Mouse (Mus musculus): ENCODE data around the gene Sipa1l1.

The Sipa1l1 gene

DNA sequence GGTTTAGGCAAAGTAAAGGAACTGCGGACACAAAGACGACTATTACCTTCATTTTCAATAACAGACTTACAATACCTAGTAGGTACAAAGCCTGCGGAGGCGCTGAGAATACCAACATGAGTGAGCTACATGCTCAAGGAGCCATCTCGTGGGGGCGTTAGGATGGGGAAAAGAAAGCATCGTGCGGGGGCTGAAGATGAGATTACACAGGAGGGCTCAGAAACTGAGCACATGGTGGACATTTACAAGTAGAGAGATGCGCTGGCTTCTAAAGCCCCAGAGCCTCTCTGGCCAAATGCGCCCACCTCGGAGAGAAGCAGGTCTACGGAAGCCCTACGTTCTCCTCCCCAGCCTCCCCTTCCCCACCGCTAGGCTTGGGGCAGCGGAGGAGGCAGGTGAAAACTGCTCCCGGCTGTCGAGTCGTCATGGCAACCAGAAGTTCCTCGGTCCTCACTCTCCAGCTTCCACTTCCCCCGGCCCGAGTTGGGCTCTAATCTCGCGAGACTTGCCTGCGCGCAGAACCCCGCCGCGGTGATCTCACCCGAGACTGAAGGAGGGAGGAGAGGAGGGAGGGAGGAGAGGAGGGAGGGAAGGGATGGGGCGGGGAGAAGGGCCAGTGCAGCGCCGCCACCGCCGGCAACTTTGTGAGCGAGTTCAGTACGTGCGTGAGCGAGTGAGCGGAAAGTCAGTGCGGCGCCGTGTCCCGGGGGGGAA is at the start of gene Sipa1l1:
TSS of gene Sipa1l1 (plus strand) at position 501 of the 714 bp plus-strand sequence.
- in situ Hi-C loops (cut with MboI; ENCODE audit: unreplicated experiment in 2 of 2) = loop anchor here in 1 of 2 experiments (25.0 kb wide), 1 partner anchor 218 kb away; no protein-coding TSS in a partner anchor

- in situ Hi-C loops (cut with MboI; ENCODE audit: unreplicated experiment in 2 of 2) = loop anchor here in 1 of 2 experiments (25.0 kb wide), 1 partner anchor 915 kb away; no protein-coding TSS in a partner anchor
Measured at GRCm38 (mm10) chr12:82121947-82122346, 47.2 kb upstream of the Sipa1l1 start.

- in situ Hi-C loops (cut with MboI; ENCODE audit: unreplicated experiment in 2 of 2) = loop anchor here in 1 of 2 experiments (25.0 kb wide), 1 partner anchor 915 kb away; no protein-coding TSS in a partner anchor
Measured at GRCm38 (mm10) chr12:82122450-82123249, 46.5 kb upstream of the Sipa1l1 start.

DNA sequence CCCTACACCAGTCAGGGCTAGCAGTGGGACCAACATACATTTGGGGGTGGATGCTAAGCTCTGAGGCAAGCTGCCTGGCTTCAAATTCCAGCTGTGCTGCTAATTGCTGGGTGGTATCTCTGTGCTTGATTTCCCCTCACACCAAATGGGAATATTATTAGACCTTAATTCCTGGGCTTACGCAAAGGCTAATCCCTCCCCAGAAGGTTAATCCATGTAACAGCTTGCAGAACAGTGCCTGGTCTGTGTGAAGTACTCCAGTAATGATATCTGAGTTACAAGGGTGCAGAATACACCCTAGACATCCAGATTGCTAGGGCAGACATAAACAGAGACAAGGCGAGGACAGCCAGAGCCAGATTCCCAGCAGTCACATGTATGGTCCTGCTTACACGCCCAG is 42.3 kb upstream of the Sipa1l1 start:
- in situ Hi-C loops (cut with MboI; ENCODE audit: unreplicated experiment in 2 of 2) = no loop called here

- in situ Hi-C loops (cut with MboI; ENCODE audit: unreplicated experiment in 2 of 2) = no loop called here
Measured at GRCm38 (mm10) chr12:82139234-82140166, 29.6 kb upstream of the Sipa1l1 start.

- in situ Hi-C loops (cut with MboI; ENCODE audit: unreplicated experiment in 2 of 2) = no loop called here
Measured at GRCm38 (mm10) chr12:82143371-82143770, 25.7 kb upstream of the Sipa1l1 start.

- in situ Hi-C loops (cut with MboI; ENCODE audit: unreplicated experiment in 2 of 2) = no loop called here
Measured at GRCm38 (mm10) chr12:82145173-82145572, 23.9 kb upstream of the Sipa1l1 start.

GRCm38 (mm10) chr12:82147021-82147693 is 22.0 kb upstream of the Sipa1l1 start:
- in situ Hi-C loops (cut with MboI; ENCODE audit: unreplicated experiment in 2 of 2) = no loop called here

DNA sequence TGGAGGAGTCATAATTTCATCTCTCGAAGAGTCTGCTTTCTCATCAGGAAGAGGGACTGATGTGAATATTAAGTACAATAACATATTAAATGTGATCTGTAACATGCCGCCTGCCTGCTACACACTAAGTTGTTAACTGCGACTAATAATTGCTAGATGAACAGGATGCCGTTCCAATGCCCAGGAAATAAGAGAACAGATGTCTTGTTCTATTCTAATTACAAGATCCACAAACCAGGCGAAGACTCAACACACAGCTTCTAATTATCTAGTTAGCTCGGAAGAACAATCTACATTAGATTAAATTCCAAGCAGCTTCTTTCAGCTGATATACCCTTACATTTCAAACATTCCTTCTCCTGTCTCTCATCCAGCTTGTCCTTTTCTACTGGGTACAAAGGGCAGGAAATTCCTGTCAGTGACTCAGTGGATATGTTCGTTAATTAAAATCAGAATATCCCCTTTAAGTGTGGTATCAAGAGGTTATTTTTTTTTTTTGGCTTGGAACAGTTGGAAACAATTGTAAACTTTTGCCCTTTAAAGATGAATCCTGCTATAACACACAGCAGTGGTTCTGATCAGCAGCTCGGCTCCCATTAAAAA is 20.7 kb upstream of the Sipa1l1 start:
- in situ Hi-C loops (cut with MboI; ENCODE audit: unreplicated experiment in 2 of 2) = no loop called here

GRCm38 (mm10) chr12:82151019-82151418 is 18.1 kb upstream of the Sipa1l1 start:
- in situ Hi-C loops (cut with MboI; ENCODE audit: unreplicated experiment in 2 of 2) = loop anchor here in 1 of 2 experiments (25.0 kb wide), 1 partner anchor 236 kb away; no protein-coding TSS in a partner anchor

DNA sequence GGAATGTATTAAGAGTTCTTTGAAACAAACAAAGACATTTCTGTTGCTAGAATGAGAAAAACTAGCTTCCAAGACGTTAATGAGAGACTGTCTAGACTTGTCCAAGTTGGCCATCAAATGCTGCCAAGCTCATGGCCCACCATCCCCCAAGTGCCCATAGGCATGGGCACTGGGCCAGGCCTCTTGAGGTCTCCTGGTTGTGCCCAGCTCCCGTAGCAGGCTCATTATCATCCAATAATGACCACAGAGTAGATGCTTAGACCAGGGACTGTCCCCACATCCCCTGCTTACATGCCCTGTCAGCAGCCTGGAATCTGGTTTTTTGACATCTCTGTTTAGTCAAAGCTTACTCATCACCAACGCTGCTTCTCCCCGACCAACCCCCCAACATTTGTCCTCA is 14.6 kb upstream of the Sipa1l1 start:
- in situ Hi-C loops (cut with MboI; ENCODE audit: unreplicated experiment in 2 of 2) = loop anchor here in 1 of 2 experiments (25.0 kb wide), 1 partner anchor 233 kb away; no protein-coding TSS in a partner anchor

DNA sequence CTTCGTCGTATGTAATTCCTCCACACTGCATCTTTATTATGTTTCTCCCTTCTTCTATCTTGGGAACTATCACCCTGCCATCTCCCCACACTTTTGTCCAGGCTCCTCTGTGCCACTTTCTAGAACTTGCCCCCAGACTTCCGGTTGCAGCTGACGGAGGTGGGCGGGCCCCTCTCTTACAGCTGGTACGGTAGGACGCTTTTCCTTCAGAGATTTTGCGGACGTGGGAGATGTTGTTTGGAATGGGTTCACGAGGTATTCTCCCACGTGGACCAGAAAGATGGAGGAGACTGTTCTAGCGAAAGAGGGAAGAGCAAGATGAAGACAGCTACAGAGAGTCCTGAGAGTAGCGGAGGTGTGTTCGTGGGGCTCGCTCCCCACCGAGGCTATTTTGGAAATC is 10.6 kb upstream of the Sipa1l1 start:
- in situ Hi-C loops (cut with MboI; ENCODE audit: unreplicated experiment in 2 of 2) = loop anchor here in 1 of 2 experiments (25.0 kb wide), 1 partner anchor 229 kb away; no protein-coding TSS in a partner anchor

- in situ Hi-C loops (cut with MboI; ENCODE audit: unreplicated experiment in 2 of 2) = loop anchor here in 1 of 2 experiments (25.0 kb wide), 1 partner anchor 228 kb away; no protein-coding TSS in a partner anchor
Measured at GRCm38 (mm10) chr12:82159372-82159771, 9.7 kb upstream of the Sipa1l1 start.

- in situ Hi-C loops (cut with MboI; ENCODE audit: unreplicated experiment in 2 of 2) = loop anchor here in 1 of 2 experiments (25.0 kb wide), 1 partner anchor 222 kb away; no protein-coding TSS in a partner anchor
Measured at GRCm38 (mm10) chr12:82165651-82166050, 3.5 kb upstream of the Sipa1l1 start.

DNA sequence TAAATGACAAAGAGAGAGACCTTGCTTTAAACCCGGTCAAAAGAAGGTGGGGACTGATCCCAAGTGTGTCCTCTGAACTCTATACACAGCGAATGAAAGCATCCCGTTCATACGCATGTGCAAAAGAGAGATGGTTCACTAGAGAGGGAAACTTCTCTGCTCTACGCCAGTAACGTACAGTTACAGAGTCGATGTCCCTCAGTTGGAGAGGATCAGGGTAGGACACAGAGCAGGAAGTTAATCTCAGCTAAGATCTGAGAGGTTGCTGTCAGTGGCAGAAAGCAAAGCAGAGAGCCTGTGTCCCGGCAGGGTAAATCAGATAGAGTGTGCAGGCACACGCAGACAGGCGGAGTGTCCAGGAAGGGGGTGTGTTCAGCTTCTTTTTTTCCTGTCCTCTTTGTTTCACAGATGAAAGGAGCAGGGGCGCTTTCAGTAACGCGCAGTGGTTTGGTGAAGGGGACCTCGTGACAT is 3.0 kb upstream of the Sipa1l1 start:
- in situ Hi-C loops (cut with MboI; ENCODE audit: unreplicated experiment in 2 of 2) = loop anchor here in 1 of 2 experiments (25.0 kb wide), 1 partner anchor 221 kb away; no protein-coding TSS in a partner anchor

GRCm38 (mm10) chr12:82169571-82170431 is 681 bp downstream of the Sipa1l1 start:
- in situ Hi-C loops (cut with MboI; ENCODE audit: unreplicated experiment in 2 of 2) = loop anchor here (10.0 to 25.0 kb wide), 2 partner anchors 55 to 218 kb away; no protein-coding TSS in a partner anchor

- in situ Hi-C loops (cut with MboI; ENCODE audit: unreplicated experiment in 2 of 2) = loop anchor here (10.0 to 25.0 kb wide), 2 partner anchors 54 to 217 kb away; no protein-coding TSS in a partner anchor
Measured at GRCm38 (mm10) chr12:82170461-82171279, 1.6 kb downstream of the Sipa1l1 start.

Data from v-Abl transformed pro-B cells (cell line).